Mouse (Mus musculus) liver, postnatal 0 days (tissue): ENCODE data around the gene Grap. TPM values are rescaled to one million over a fixed set of nuclear protein-coding genes. Genes with fewer than 3 reads are reported as not detected.
A peak's percentile ranks its signal among the peaks of the same experiment; 100 is the strongest.

ENCODE experiments used
- ATAC-seq: fragments of 200-750 bp; cut with Nextera tagmentation; 2 replicates; pipeline ENCODE4 v1.8.0; 2017; ENCODE audit warnings: mild to moderate bottlenecking, moderate library complexity
- DNase-seq: peaks from one replicate; pipeline ENCODE4 v3.0.0-alpha.2; 2016
- H3K27ac ChIP-seq: fragments of 300-500 bp; sonication (generic); 2 replicates; pipeline ENCODE4 v1.5.1; 2014; ENCODE audit warnings: antibody characterized with exemption, moderate library complexity, mild to moderate bottlenecking, low read depth
- H3K27me3 ChIP-seq: fragments of 300-500 bp; sonication (generic); 2 replicates; pipeline ENCODE4 v1.6.1; 2014; ENCODE audit warnings: low read length, control low read depth, mixed read lengths; ENCODE audit not compliant: insufficient read depth
- H3K36me3 ChIP-seq: fragments of 300-500 bp; sonication (generic); replicated peaks from 2 replicates; pipeline ENCODE4 v1.6.1; 2014; ENCODE audit warnings: mild to moderate bottlenecking, control low read depth, low read length, moderate library complexity, mixed read lengths; ENCODE audit not compliant: insufficient read depth
- H3K4me1 ChIP-seq: fragments of 300-500 bp; sonication (generic); 2 replicates; pipeline ENCODE4 v1.6.1; 2014; ENCODE audit warnings: antibody characterized with exemption, mild to moderate bottlenecking, control low read depth; ENCODE audit not compliant: insufficient read depth
- H3K4me2 ChIP-seq: fragments of 300-500 bp; sonication (generic); 2 replicates; pipeline ENCODE4 v1.6.1; 2014; ENCODE audit warnings: low read depth, mild to moderate bottlenecking, low read length, moderate library complexity, mixed read lengths
- H3K4me3 ChIP-seq: fragments of 300-500 bp; sonication (generic); 2 replicates; pipeline ENCODE4 v1.5.1; 2014; ENCODE audit warnings: low read depth, low read length
- H3K9ac ChIP-seq: fragments of 300-500 bp; sonication (generic); replicated peaks from 2 replicates; pipeline ENCODE4 v1.6.1; 2014; ENCODE audit warnings: mild to moderate bottlenecking, moderate library complexity
- H3K9me3 ChIP-seq: fragments of 300-500 bp; sonication (generic); 2 replicates; pipeline ENCODE4 v1.6.1; 2016; ENCODE audit warnings: mild to moderate bottlenecking, control low read depth, low read length, mixed read lengths
- CTCF ChIP-seq: sonication (generic); IDR thresholded peaks from 2 replicates; pipeline ENCODE4 v1.5.1; 2016; ENCODE audit warnings: antibody characterized with exemption, low read depth
- EP300 ChIP-seq: IDR thresholded peaks from 2 replicates; pipeline ENCODE4 v1.6.1; 2016; ENCODE audit warnings: antibody characterized with exemption, low read depth, mild to moderate bottlenecking
- WGBS: fragments of 180-500 bp; shearing (Covaris S2); extraction: QIAGEN DNeasy Blood & Tissue Kit; methylation state at CpG from one replicate; pipeline ENCODE4 v1.1.7; 2014; ENCODE audit not compliant: insufficient replicate concordance; 5-methylcytosine and 5-hydroxymethylcytosine counted together
- polyA plus RNA-seq: library from polyadenylated mRNA; unstranded; fragments of >200 nt; fragmentation: Nextera tagmentation; extraction: Ambion mirVana; gene quantifications from 2 replicates; pipeline ENCODE4 v1.2.1, GENCODE M21; 2015

The Grap gene
- polyA plus RNA-seq, 1 experiment from 2014 or later = 6.7 TPM

DNA sequence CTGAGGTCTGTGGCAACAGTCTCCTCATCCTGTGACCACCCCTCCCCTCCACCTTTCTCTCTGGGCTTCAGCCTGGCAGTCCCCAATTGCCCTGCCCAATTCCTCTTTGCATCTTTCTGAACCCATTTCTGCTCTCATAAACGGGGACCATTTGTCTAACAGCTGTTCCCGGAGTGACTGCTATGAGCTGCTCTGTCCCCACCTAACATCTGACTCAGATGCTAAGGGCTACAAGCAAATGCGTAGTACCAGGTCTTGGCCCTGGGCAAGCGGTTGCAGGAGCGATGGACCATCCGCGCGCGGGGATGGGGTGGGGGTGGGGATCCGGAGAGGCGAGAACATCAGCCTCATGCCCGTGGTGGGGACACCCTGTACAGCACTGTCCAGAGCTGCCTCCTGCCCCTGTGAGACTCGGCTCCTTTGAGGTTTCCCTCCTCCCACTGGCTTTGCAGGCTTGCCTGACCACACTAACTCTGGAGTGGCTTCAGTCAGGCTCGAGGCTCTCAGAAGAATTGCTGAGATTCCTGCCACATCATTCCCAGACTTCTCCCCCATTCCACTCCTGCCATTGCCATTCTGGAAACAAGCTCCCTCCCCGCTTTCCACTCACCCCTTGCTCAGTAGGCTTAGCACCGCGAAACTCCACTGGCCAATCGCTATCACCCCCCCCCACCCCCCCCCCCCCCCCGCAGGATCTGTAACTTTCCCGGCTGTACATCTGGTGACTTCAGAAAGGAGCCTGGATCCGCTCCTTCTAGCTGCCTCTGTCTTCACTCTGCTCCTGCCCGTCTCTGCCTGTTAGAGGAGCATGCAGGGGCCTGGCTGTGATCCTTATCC, 37.2 kb upstream of the Grap start:
- no peak overlapping the region for H3K9ac ChIP-seq
- no peak overlapping the region for H3K27ac ChIP-seq
- peaks cover 6% of the 10 kb centered on the region; the same call in 1 of the 2 replicates for H3K4me1 ChIP-seq
- DNase-seq = peak; percentile 22
- 19% methylated on average over 19 of the region's 22 CpGs for WGBS
- no peak for ATAC-seq
- H3K9me3 ChIP-seq = no peaks in the 10 kb centered on the region
- TF ChIP-seq EP300 (no peak), CTCF (no peak)
- no peak overlapping the region for H3K4me2 ChIP-seq
- no peaks in the 10 kb centered on the region for H3K36me3 ChIP-seq
- peaks cover 28% of the 10 kb centered on the region for H3K27me3 ChIP-seq
- no peak overlapping the region for H3K4me3 ChIP-seq

GRCm38 (mm10) chr11:61616523-61617292, 36.4 kb upstream of the Grap start:
- H3K27me3 ChIP-seq = peaks cover 34% of the 10 kb centered on the region

DNA sequence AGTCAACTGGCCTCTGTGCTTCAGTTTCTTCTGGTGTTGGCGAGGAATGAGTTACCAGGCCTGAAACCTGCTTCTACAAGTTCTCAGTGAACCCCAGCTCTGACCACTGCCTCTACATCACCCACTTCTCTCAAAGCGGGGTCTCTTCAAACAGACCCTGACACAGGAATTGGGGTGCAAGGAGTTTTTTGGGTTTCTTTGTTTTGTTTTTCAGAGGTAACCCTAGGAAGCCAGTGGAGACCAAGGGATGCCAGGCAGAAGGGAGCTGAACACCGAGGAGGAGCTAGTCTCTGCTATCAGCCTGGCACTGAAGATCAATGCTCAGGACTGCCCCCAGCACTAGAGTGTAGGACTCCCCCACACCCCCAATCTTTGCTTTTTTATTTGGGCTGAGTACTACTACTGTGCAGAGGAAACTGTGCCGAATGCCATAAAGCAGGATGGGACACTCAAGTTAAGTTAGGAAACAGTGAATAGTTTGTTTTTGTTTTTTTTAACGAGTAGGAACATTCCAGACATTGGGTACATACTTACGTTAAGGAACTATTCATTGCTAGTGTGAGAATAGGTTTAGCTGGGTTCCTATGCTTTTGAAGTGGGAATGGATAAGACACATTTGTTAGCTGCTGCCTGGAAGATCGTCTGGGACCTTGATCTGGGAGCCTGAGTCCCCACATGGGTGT, 35.6 kb upstream of the Grap start:
- H3K9me3 ChIP-seq = no peaks in the 10 kb centered on the region
- H3K27me3 ChIP-seq = peaks cover 34% of the 10 kb centered on the region
- H3K4me2 ChIP-seq = no peak overlapping the region
- H3K4me3 ChIP-seq = no peak overlapping the region
- TF ChIP-seq EP300 (no peak), CTCF (no peak)
- H3K4me1 ChIP-seq = peaks cover 6% of the 10 kb centered on the region; the same call in 1 of the 2 replicates
- no peak for ATAC-seq
- 54% methylated on average over 7 of the region's 7 CpGs for WGBS
- no peak overlapping the region for H3K27ac ChIP-seq
- H3K9ac ChIP-seq = no peak overlapping the region
- no peak for DNase-seq
- H3K36me3 ChIP-seq = no peaks in the 10 kb centered on the region

More at GRCm38 (mm10) chr11:61616523-61617292, 36.4 kb upstream of the Grap start:
- Histone ChIP-seq H3K4me3 (no peak overlapping the region), H3K4me1 (peaks cover 6% of the 10 kb centered on the region; the same call in 1 of the 2 replicates), H3K9me3 (no peaks in the 10 kb centered on the region), H3K9ac (no peak overlapping the region), H3K4me2 (no peak overlapping the region), H3K36me3 (no peaks in the 10 kb centered on the region), H3K27ac (no peak overlapping the region)
- WGBS = 62% methylated on average over 9 of the region's 9 CpGs
- TF ChIP-seq CTCF (no peak), EP300 (no peak)
- ATAC-seq (no peak), DNase-seq (no peak)

DNA sequence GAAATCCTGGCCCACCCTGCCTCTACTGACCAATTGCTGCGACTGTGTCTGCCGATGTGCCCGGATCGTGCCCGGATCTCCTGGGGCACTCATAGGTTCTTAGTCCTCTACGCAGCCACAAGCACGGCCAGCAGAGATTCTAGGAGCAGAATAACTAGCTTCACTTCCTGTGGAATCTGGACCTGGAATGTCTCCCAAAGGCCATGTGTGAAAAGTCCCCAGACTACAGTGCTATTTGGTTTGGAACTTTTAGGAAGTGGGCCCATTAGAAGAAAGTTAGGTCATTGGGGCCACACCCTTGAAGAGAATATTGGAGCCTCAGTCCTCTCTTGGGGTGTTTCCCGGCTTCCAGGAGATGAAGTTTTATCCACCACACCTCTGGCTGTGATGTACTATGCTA, 34.9 kb upstream of the Grap start:
- whole genome bisulfite sequencing = 78% methylated on average over 8 of the region's 8 CpGs
- Histone ChIP-seq H3K36me3 (no peaks in the 10 kb centered on the region), H3K9ac (no peak overlapping the region), H3K4me1 (peaks cover 6% of the 10 kb centered on the region; the same call in 1 of the 2 replicates), H3K4me3 (no peak overlapping the region), H3K4me2 (no peak overlapping the region), H3K9me3 (peaks cover 1% of the 10 kb centered on the region; the same call in 1 of the 2 replicates), H3K27ac (no peak overlapping the region), H3K27me3 (peaks cover 34% of the 10 kb centered on the region)
- ATAC-seq (no peak), DNase-seq (no peak)
- TF ChIP-seq CTCF (no peak), EP300 (no peak)

- no peak overlapping the region for H3K27ac ChIP-seq
- no peaks in the 10 kb centered on the region for H3K36me3 ChIP-seq
- WGBS = 76% methylated on average over 8 of the region's 8 CpGs
- peaks cover 6% of the 10 kb centered on the region; the same call in 1 of the 2 replicates for H3K9me3 ChIP-seq
- peaks cover 6% of the 10 kb centered on the region; the same call in 1 of the 2 replicates for H3K4me1 ChIP-seq
- no peak overlapping the region for H3K4me3 ChIP-seq
- peaks cover 34% of the 10 kb centered on the region for H3K27me3 ChIP-seq
- H3K4me2 ChIP-seq = no peak overlapping the region
- no peak overlapping the region for H3K9ac ChIP-seq
- ATAC-seq (no peak), DNase-seq (no peak)
- TF ChIP-seq CTCF = no peak
- no peak for TF ChIP-seq EP300
Measured at GRCm38 (mm10) chr11:61618571-61618970, 34.5 kb upstream of the Grap start.

- no peaks in the 10 kb centered on the region for H3K36me3 ChIP-seq
- peak overlapping the region; percentile 52 for H3K4me2 ChIP-seq
- H3K4me3 ChIP-seq = peak overlapping the region; percentile 19; the same call in 1 of the 2 replicates
- DNase-seq (no peak), ATAC-seq (no peak)
- peaks cover 34% of the 10 kb centered on the region for H3K27me3 ChIP-seq
- no peak overlapping the region for H3K27ac ChIP-seq
- WGBS = 13% methylated on average over 6 of the region's 6 CpGs
- no peak for TF ChIP-seq EP300
- no peak for TF ChIP-seq CTCF
- no peak overlapping the region for H3K9ac ChIP-seq
- H3K9me3 ChIP-seq = peaks cover 9% of the 10 kb centered on the region; the same call in 1 of the 2 replicates
- peaks cover 6% of the 10 kb centered on the region; the same call in 1 of the 2 replicates for H3K4me1 ChIP-seq
Measured at GRCm38 (mm10) chr11:61619356-61619755, 33.7 kb upstream of the Grap start.
